Mouse (Mus musculus): ENCODE results near the gene Tspan18. TPM values are rescaled to one million over a fixed set of nuclear protein-coding genes. Genes with fewer than 3 reads are reported as not detected.

The Tspan18 gene
- total RNA-seq, 2 experiments from 2014 or later, result 14.5 to 17.8 TPM

DNA sequence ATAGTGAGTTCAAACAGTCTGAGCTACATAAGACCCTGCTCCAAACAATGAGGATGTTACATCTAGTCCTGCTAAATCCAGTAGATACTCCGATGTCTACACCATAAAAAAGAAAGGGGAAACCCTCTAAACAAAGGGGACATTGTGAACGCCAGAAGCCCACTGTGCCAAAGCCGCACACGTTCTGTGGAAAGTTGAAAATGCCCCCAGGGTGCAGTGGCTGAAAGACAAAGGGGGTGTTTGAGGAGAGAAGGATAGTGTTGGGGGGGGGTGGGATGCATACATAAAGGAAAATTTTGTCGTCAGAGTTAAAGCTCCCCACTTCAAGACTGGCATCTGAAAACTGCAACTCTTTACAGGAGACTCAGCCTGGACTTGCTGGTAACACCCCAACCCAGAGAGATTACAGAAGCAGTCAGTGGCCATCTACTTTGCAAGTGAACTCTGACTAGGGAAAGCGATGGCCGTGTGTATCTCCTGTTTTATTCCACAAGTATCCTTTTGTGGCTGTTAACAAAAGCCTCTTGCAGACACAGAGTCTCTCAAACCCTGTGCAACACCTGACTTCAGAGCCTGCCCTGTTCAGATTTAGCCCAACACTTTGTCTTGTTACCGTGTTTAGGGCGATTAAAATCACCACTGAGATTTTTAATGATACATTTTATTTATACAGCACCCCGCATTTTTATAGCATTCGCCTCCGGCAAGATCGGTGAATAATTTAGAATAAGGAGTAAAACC lies 42.9 kb downstream of the Tspan18 start:
- no peak for DNase-seq

- no peak for DNase-seq
Measured at GRCm38 (mm10) chr2:93290345-93291118, 43.8 kb downstream of the Tspan18 start.

DNA sequence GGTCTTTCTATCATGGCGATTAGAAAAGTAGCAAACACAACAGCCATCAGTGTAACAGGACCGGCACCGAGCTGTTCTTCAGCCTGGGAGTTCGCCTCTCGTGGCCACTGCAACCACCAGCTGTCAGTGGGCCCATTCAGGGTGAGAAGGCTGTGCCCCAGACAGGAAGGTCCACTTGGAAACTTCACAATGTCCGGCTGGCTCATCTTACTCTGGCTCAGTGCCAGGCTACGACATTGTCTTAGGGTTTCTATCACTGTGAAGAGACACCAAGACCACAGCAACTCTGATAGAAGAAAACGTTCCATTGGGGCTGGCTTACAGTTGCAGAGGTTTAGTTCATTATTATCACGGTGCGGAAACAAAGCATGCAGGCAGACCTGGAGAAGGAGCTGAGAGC lies 45.1 kb downstream of the Tspan18 start:
- no peak for DNase-seq

GRCm38 (mm10) chr2:93287348-93287747 lies 47.0 kb downstream of the Tspan18 start:
- DNase-seq, result no peak

GRCm38 (mm10) chr2:93286742-93287141 lies 47.6 kb downstream of the Tspan18 start:
- DNase-seq, result no peak

GRCm38 (mm10) chr2:93286321-93286720 lies 48.0 kb downstream of the Tspan18 start:
- no peak for DNase-seq

GRCm38 (mm10) chr2:93285842-93286241 lies 48.5 kb downstream of the Tspan18 start:
- DNase-seq, result no peak

- no peak for DNase-seq
Measured at GRCm38 (mm10) chr2:93284625-93285024, 49.7 kb downstream of the Tspan18 start.

DNA sequence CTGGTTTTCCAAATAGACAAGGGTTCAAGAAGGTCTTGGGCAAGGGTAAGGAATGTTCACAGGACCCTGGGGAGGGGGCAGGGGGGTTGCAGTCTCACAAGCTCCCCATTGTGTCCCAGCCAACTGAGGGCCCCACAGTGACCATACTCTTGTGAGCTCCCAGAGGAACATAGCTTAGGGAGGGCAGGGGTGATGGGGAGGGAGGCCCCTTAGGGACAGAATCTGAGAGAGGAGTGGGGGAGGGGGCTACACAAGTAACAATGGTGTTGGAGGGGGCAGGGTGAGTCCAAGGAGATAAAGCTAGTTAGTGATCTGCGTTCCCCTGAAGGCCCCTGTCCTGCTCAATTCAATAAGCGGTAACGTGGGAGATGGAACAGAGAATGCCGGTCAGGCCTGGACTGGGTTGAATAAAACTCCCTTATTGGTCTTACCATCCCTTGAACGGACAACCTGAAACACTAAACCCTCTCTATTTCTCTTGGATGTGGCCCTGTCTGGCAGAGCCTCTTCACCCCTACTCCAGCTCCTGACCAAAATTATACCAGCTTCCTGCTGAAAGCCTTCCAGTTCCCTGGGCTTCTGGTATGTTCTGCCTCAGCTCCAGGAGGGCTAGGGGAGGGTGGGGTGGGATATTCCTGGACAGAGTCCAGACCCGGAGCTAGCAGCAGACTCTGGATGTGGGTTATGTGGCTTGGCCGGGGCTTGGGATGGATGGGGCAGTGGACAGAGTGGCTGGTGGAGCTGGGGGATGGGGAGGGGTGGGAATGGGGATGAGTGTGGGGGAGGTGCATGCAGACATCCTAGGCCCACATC lies 50.6 kb downstream of the Tspan18 start:
- DNase-seq, result no peak

DNA sequence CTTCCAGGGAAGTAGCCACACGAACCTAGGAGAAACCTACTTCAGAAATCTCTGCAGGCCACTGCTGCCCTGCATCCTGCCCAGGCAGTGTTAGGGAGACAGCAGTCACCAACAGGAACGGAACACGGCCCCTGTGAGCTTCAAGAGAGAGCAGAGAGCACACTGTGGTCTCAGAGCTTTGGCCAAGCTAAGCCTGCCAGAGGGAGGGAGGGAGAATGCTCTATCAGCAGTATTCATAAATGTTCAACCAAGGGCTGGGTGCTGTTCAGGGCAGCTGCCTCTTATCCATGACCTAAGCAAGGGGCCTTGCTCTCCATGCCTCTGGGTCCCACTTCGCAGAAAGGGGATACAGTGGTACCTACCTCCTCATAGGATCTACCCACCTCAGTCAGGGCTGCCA lies 51.7 kb downstream of the Tspan18 start:
- DNase-seq, result no peak

DNA sequence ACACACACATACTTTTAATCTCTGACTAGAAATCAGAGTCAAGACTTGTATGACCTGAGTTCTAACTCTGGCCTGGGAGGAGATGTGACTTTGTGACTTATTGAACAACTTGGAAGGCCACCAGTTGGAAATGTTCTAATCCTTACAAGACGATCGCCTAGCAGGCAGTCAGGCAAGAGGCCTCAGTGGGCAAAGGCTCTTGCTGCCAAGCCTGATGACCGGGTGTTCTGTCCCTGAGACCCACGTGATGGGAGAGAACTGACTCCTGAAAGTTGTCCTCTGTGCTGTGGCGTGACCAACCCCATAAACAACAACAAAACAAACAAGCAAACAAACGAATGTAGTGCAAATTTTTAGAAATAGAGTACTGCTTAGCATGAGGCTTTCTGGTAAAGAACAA lies 52.8 kb downstream of the Tspan18 start:
- no peak for DNase-seq

GRCm38 (mm10) chr2:93280117-93280620 lies 54.1 kb downstream of the Tspan18 start:
- DNase-seq, result no peak

- DNase-seq, result no peak
Measured at GRCm38 (mm10) chr2:93278181-93278975, 55.9 kb downstream of the Tspan18 start.

- no peak for DNase-seq
Measured at GRCm38 (mm10) chr2:93277486-93277885, 56.8 kb downstream of the Tspan18 start.

GRCm38 (mm10) chr2:93276026-93276425 lies 58.3 kb downstream of the Tspan18 start:
- DNase-seq, result no peak

- DNase-seq, result no peak
Measured at GRCm38 (mm10) chr2:93273916-93274315, 60.4 kb downstream of the Tspan18 start.

GRCm38 (mm10) chr2:93270083-93270482 lies 64.2 kb downstream of the Tspan18 start:
- DNase-seq, result no peak

DNA sequence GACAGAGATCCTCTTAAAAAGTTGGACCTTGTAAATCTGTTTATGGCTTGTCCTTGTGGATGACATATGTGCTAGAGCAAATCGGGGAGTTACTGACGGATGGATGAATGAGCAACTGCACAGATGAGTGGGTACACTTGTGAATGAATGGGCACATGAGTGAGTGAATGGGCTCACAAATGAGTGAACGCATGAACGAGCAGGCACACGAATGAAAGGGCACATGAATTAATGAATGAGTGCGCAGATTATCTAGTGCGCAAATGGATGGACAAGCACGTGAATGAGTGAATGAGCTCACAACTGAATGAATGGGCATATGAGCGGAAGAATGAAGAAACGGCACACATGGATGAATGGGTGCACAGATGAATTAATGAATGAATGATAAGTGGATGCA lies 64.7 kb downstream of the Tspan18 start:
- DNase-seq, result no peak

GRCm38 (mm10) chr2:93268711-93269270 lies 65.5 kb downstream of the Tspan18 start:
- DNase-seq, result no peak

GRCm38 (mm10) chr2:93267791-93268190 lies 66.5 kb downstream of the Tspan18 start:
- DNase-seq, result no peak

GRCm38 (mm10) chr2:93266565-93267169 lies 67.6 kb downstream of the Tspan18 start:
- DNase-seq, result no peak
